Mouse (Mus musculus) stomach, adult 2 months (tissue): ENCODE measurements around the gene Cdh4. TPM values are rescaled to one million over a fixed set of nuclear protein-coding genes. Genes with fewer than 3 reads are reported as not detected.

Experiments used
- polyA plus RNA-seq: library from polyadenylated mRNA; depleted of rRNA; stranded (reverse); fragments of >200 nt; gene quantifications from 2 replicates; pipeline ENCODE4 v1.2.3, GENCODE M21; 2012; rRNA removed

The Cdh4 gene
- polyA plus RNA-seq, result 0.48 and 0.63 TPM in 2 replicates

GRCm38 (mm10) chr2:179442191-179442540 is at the start of gene Cdh4:
Gene Cdh4, plus strand, starts transcription at chr2:179442431.

